Mouse (Mus musculus) limb, embryonic 15.5 days (tissue): ENCODE data around the gene Inafm2. TPM values are rescaled to one million over a fixed set of nuclear protein-coding genes. Genes with fewer than 3 reads are reported as not detected.
A peak's percentile ranks its signal among the peaks of the same experiment; 100 is the strongest.

Experiments used
- ATAC-seq: fragments of 200-750 bp; cut with Nextera tagmentation; 2 replicates; pipeline ENCODE4 v1.8.0; 2017; ENCODE audit warnings: low read depth, moderate TSS enrichment; ENCODE audit not compliant: insufficient number of reproducible peaks, low FRiP score, low TSS enrichment
- H3K27ac ChIP-seq: fragments of 300-500 bp; sonication (generic); 2 replicates; pipeline ENCODE4 v1.5.1; 2015; ENCODE audit warnings: moderate library complexity, mild to moderate bottlenecking, inconsistent platforms
- H3K27me3 ChIP-seq: fragments of 300-500 bp; sonication (generic); 2 replicates; pipeline ENCODE4 v1.6.1; 2015; ENCODE audit warnings: inconsistent platforms
- H3K36me3 ChIP-seq: fragments of 300-500 bp; sonication (generic); 2 replicates; pipeline ENCODE4 v1.6.1; 2015; ENCODE audit warnings: inconsistent platforms
- H3K4me1 ChIP-seq: fragments of 300-500 bp; sonication (generic); 2 replicates; pipeline ENCODE4 v1.6.1; 2015; ENCODE audit warnings: inconsistent platforms
- H3K4me2 ChIP-seq: fragments of 300-500 bp; sonication (generic); 2 replicates; pipeline ENCODE4 v1.6.1; 2015; ENCODE audit warnings: mild to moderate bottlenecking, inconsistent platforms
- H3K4me3 ChIP-seq: fragments of 300-500 bp; sonication (generic); 2 replicates; pipeline ENCODE4 v1.5.1; 2015; ENCODE audit warnings: mild to moderate bottlenecking, inconsistent platforms
- H3K9ac ChIP-seq: fragments of 300-500 bp; sonication (generic); 2 replicates; pipeline ENCODE4 v1.6.1; 2015; ENCODE audit warnings: inconsistent platforms
- H3K9me3 ChIP-seq: fragments of 300-500 bp; sonication (generic); 2 replicates; pipeline ENCODE4 v1.6.1; 2016; ENCODE audit warnings: inconsistent platforms
- WGBS: fragments of 180-500 bp; shearing (Covaris S2); methylation state at CpG from one replicate; pipeline ENCODE4 v1.1.7; 2015; 5-methylcytosine and 5-hydroxymethylcytosine counted together
- polyA plus RNA-seq: library from polyadenylated mRNA; unstranded; fragments of >200 nt; fragmentation: Nextera tagmentation; extraction: Ambion mirVana; gene quantifications from 2 replicates; pipeline ENCODE4 v1.2.1, GENCODE M21; 2015

Inafm2 gene
- polyA plus RNA-seq, 1 experiment from 2014 or later = 19.8 TPM

DNA sequence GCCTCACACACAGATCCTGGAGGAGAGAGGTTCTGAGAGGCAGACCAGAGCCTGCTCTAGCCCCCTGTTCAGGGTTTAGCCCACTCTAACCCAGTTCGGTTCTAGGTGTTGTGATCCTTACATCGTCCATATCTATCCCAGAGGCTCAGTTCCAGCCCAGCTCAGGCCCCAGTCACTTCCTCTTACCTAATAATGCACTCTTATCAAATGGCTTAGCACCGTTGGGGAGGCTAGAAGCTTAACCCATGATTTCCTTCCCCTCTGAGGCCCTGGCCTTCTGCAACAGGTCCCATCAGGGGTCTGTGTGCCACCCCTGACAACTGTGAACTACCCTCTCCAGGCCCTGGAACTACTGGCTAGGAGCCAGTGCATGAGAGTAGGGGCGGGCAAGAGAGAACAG is 16.4 kb upstream of the Inafm2 start:
- H3K36me3 ChIP-seq = no peaks in the 10 kb centered on the region
- no peaks in the 10 kb centered on the region for H3K9me3 ChIP-seq
- no peak overlapping the region for H3K4me3 ChIP-seq
- peaks cover 36% of the 10 kb centered on the region for H3K4me1 ChIP-seq
- H3K27me3 ChIP-seq = peaks cover 26% of the 10 kb centered on the region
- 38% methylated on average over 4 of the region's 4 CpGs for WGBS
- ATAC-seq = 0 out of 2 replicates have a peak, but pooled peaks have one; percentile 30
- no peak overlapping the region for H3K4me2 ChIP-seq
- no peak overlapping the region for H3K9ac ChIP-seq
- no peak overlapping the region for H3K27ac ChIP-seq

DNA sequence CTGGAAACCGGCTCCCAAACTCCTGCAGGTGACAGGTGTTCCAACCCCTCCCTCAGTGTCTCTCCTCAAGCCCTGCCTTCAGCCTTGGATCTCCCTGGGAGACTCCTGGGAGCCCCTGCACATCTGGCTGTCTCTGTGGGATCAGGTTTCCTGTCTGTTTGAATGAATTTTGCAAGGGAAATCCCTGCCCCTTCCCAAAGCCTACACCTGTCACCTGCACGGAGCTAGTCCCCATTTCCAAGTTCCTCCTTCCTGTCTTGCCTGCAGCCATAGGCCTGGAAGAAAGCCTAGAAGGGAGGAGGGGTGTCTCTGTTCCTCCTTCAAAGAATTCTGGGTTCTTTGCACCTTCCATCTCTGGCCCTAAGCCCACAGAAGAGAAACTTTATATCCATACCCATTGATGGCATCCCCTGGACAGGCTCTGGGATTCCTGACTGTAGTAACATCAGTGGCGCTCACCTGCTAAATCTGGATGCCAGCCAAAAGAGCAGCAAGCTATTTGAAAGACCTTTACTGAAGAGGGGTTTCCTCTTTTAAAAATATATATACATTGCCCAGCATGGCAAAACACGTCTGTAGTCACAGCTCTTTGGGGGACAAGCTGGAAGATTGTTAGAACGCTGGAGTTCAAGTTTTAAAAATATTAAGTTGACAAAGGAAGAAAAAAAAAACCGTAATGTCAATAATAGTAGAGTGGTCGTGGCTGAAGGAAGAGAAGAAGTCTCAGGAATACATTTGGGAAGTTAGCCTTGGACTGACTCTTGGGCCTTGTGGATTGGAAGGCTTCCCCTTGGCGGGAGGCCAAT is 15.5 kb upstream of the Inafm2 start:
- peaks cover 36% of the 10 kb centered on the region for H3K4me1 ChIP-seq
- no peak overlapping the region for H3K4me2 ChIP-seq
- 19% methylated on average over 8 of the region's 8 CpGs for WGBS
- no peaks in the 10 kb centered on the region for H3K9me3 ChIP-seq
- peaks cover 20% of the 10 kb centered on the region for H3K27me3 ChIP-seq
- H3K36me3 ChIP-seq = no peaks in the 10 kb centered on the region
- ATAC-seq = no peak
- no peak overlapping the region for H3K9ac ChIP-seq
- H3K27ac ChIP-seq = no peak overlapping the region
- no peak overlapping the region for H3K4me3 ChIP-seq

DNA sequence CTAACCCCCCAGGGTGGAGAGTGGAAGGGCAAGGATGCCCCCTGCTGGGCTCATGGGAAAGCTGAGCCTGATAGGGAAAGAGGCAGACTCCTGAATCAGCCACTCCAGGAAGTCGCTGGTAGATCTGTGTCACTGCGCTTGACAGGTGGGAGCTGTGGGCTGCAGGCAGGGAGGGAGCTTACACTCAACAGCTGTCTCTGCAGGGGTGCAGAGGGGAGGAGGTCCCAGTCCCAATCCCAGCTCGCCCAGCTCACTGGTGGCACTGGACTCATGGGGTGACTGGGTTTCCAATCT is 15.0 kb upstream of the Inafm2 start:
- H3K4me2 ChIP-seq = no peak overlapping the region
- H3K9me3 ChIP-seq = no peaks in the 10 kb centered on the region
- no peak overlapping the region for H3K4me3 ChIP-seq
- no peaks in the 10 kb centered on the region for H3K36me3 ChIP-seq
- ATAC-seq = no peak
- H3K9ac ChIP-seq = no peak overlapping the region
- H3K27me3 ChIP-seq = peaks cover 21% of the 10 kb centered on the region
- WGBS = 2% methylated on average over 3 of the region's 3 CpGs
- H3K4me1 ChIP-seq = peaks cover 36% of the 10 kb centered on the region
- H3K27ac ChIP-seq = no peak overlapping the region

DNA sequence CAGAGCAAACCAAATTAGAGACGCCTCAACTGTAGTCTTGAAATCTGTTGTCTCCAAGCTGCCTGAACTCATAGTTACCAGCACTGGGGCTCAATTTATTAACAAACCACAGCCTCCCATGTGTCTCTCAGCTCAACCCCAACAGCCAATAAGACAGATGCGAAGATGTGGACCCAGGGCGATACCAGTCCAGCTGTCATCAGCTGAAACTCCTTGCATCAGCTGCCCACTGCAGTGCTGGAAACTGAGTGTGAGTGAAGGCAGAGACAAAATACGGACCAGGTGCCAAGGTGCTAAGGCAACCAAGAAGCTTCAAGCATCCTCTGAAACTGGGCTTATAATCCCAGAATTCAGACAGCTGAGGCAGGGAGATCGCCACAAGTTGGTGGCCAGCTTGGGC is 13.6 kb upstream of the Inafm2 start:
- Histone ChIP-seq H3K9me3 (no peaks in the 10 kb centered on the region), H3K27ac (no peak overlapping the region), H3K9ac (no peak overlapping the region), H3K27me3 (peaks cover 27% of the 10 kb centered on the region), H3K4me1 (peaks cover 36% of the 10 kb centered on the region), H3K4me3 (no peak overlapping the region), H3K4me2 (no peak overlapping the region), H3K36me3 (no peaks in the 10 kb centered on the region)
- no peak for ATAC-seq
- WGBS = 71% methylated on average over 5 of the region's 5 CpGs

DNA sequence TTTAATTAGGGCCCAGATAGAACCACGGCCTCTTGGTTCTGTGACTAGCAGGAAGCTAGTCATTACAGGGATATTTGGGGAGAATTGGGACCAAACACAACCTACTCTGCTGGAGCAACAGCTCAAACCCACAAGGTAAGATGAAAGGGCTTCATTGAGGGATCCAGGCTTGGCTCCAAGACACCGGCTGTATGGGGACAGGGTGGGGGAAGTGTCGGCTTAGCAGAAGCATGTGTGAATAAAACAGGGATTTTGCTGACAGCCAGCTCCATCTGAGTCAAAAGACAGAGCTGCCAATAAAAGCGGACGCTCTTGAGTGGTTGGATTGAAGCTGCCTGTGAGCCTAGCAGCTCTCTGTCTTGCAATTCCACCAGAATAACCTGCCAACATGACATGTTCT is 12.2 kb upstream of the Inafm2 start:
- Histone ChIP-seq H3K4me2 (no peak overlapping the region), H3K4me3 (no peak overlapping the region), H3K4me1 (peaks cover 30% of the 10 kb centered on the region), H3K36me3 (no peaks in the 10 kb centered on the region), H3K27me3 (peaks cover 20% of the 10 kb centered on the region), H3K9me3 (no peaks in the 10 kb centered on the region), H3K9ac (no peak overlapping the region), H3K27ac (no peak overlapping the region)
- no peak for ATAC-seq
- 31% methylated on average over 5 of the region's 5 CpGs for WGBS

DNA sequence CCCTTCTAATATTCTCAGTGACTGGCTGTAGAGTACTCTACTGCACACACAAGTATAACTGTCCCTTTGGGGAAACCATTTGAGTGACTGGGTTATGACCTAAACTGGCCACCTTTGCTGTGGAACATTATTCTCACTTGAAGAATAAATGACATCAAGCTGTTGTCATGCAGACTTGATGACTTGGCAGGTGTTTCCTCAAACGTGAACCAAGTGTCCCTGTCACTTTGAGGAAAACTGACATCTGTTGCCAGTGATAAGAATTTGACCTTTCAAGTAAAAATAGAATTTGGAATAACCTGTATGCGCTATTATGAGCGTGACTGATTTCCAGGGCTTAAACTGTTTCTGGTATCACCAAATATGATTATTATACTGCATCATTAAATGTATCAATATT is 5.2 kb upstream of the Inafm2 start:
- H3K27ac ChIP-seq = no peak overlapping the region
- WGBS = 65% methylated on average over 3 of the region's 3 CpGs
- no peak overlapping the region for H3K4me3 ChIP-seq
- no peaks in the 10 kb centered on the region for H3K9me3 ChIP-seq
- H3K4me2 ChIP-seq = no peak overlapping the region
- no peak overlapping the region for H3K9ac ChIP-seq
- H3K27me3 ChIP-seq = peaks cover 23% of the 10 kb centered on the region
- no peak for ATAC-seq
- H3K4me1 ChIP-seq = peaks cover 8% of the 10 kb centered on the region
- H3K36me3 ChIP-seq = no peaks in the 10 kb centered on the region

DNA sequence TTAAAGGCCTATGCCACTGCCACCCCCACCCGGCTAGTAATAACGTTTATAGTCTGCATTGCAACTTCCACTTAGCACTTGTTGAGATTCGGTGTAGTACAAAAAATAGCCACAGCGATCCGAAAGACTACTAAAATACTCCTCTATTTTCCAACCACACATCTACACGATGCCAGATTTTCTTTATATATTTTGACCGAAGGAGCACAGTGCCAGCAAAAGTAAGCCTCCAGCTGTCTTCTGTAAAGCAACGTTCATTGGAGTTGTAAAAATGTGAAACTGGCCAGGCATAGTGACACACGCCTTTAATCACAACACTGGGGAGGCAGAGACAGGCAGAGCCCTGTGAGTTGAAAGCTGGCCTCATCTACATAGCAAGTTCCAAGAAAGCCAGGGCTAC is 4.4 kb upstream of the Inafm2 start:
- 45% methylated on average over 9 of the region's 9 CpGs for WGBS
- Histone ChIP-seq H3K27me3 (peaks cover 16% of the 10 kb centered on the region), H3K27ac (no peak overlapping the region), H3K9me3 (no peaks in the 10 kb centered on the region), H3K4me1 (peaks cover 11% of the 10 kb centered on the region), H3K4me3 (no peak overlapping the region), H3K36me3 (no peaks in the 10 kb centered on the region), H3K4me2 (no peak overlapping the region), H3K9ac (no peak overlapping the region)
- ATAC-seq = no peak

DNA sequence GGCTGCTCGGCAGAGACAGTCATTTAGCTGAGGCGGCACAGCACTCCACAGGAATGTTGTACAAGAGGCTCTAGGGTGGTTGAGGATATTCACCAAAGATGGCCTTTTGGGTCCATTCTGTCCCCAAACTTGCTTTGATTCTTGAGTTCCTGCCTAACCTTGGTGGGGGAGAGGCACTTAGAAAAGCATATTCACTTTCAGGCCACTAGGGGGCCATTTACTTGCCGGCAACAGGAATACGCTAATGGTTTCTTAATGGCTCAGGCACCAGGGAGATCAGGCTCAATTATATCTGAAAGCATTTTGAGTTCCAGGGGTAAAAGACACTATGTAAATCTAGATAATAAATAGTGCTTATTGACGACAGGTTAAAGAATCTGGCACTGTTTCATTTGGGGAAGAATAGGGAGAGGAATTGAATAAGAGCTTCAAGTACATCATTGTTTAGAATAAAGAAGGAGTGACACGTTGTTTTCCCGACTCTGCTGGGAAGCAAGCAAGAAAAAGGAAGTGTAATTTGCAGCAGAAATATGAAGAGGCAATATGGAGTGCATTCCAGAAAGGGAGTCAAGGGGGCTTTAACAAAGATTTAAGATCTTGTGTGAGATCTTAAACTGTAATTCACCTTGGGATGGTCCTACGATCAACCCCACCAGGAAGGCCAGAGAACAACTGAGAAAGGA is 2.2 kb upstream of the Inafm2 start:
- no peak for ATAC-seq
- Histone ChIP-seq H3K9ac (no peak overlapping the region), H3K4me1 (peaks cover 30% of the 10 kb centered on the region), H3K27ac (no peak overlapping the region), H3K4me3 (no peak overlapping the region), H3K9me3 (no peaks in the 10 kb centered on the region), H3K27me3 (peaks cover 16% of the 10 kb centered on the region), H3K36me3 (no peaks in the 10 kb centered on the region), H3K4me2 (no peak overlapping the region)
- 27% methylated on average over 8 of the region's 8 CpGs for WGBS

DNA sequence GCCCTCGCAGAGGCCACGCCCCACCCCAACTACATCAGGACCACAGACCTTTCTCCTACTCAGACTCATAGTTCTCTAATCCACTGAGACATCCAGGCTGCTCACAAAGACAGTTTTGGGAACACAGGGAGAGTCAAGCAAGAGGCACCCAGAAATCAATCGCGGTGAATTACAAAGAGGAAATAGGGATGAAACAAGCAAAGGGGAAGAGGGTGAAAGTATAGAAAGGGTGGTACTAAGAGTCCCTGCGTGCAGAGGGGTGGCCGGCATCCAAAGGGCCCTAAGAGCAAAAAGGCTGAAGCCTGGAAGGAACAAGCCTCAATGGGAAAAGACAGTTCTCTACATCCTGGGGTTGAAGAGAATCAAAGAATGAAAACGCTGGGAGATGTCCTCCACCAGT is 937 bp upstream of the Inafm2 start:
- Histone ChIP-seq H3K9ac (no peak overlapping the region), H3K9me3 (no peaks in the 10 kb centered on the region), H3K4me3 (peak overlapping the region; percentile 91), H3K4me1 (peaks cover 39% of the 10 kb centered on the region), H3K27ac (no peak overlapping the region), H3K36me3 (no peaks in the 10 kb centered on the region), H3K27me3 (peaks cover 16% of the 10 kb centered on the region), H3K4me2 (peak overlapping the region; percentile 97; the same call in 1 of the 2 replicates)
- no peak for ATAC-seq
- WGBS = 9% methylated on average over 7 of the region's 7 CpGs

DNA sequence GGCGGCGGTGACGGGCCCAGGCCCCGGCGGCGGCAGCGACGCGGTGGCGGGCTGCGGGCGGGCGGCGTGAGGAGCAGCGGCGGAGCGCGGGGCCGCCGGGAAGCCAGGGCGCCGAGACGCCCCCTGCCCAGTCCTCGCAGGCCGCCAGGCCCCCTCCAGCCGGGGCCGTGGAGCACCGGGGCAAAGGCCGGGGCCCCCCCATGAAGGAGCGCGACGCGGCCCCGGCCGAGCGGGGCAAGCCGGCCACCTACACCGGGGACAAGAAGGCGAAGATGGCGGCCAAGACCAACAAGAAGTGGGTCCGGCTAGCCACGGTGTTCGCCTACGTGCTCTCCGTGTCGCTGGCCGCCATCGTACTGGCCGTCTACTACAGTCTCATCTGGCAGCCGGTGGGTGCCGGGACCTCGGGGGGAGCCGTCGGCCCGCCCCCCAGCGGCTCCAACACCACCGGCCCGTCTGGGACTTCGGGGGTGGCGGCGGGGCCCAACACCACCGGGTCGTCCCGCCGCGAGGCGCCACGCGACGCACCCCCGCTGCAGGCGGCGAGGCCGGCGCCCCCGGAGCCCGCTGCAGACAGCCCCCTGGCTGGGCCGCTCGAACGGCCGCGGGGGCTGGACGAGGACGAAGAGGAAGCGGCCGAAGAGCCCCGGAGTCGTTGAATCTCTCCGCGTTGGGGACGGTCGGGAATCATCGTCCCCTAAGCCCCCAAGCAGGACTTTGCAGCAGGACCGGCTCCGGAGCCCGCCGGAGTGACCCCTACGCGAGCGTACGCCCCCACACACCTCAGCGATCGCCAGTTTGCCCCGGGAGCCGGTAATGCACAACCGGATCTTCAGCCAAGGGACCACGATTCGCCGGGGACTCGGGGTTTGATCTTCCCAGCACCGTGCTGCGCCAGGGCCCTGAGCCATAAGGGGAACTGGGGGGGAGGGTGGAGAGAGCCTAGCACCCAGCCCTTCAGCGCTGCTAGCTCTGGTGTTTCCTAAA is 650 bp downstream of the Inafm2 start:
- Histone ChIP-seq H3K36me3 (no peaks in the 10 kb centered on the region), H3K27ac (peak overlapping the region; percentile 43; the same call in 1 of the 2 replicates), H3K4me3 (peak overlapping the region; percentile 91), H3K9ac (peak overlapping the region; percentile 79), H3K4me2 (peak overlapping the region; percentile 97), H3K9me3 (no peaks in the 10 kb centered on the region), H3K4me1 (peaks cover 48% of the 10 kb centered on the region), H3K27me3 (peaks cover 16% of the 10 kb centered on the region)
- ATAC-seq = 0 out of 2 replicates have a peak, but pooled peaks have one; percentile 11
- under 1% methylated on average over 95 of the region's 113 CpGs for WGBS

DNA sequence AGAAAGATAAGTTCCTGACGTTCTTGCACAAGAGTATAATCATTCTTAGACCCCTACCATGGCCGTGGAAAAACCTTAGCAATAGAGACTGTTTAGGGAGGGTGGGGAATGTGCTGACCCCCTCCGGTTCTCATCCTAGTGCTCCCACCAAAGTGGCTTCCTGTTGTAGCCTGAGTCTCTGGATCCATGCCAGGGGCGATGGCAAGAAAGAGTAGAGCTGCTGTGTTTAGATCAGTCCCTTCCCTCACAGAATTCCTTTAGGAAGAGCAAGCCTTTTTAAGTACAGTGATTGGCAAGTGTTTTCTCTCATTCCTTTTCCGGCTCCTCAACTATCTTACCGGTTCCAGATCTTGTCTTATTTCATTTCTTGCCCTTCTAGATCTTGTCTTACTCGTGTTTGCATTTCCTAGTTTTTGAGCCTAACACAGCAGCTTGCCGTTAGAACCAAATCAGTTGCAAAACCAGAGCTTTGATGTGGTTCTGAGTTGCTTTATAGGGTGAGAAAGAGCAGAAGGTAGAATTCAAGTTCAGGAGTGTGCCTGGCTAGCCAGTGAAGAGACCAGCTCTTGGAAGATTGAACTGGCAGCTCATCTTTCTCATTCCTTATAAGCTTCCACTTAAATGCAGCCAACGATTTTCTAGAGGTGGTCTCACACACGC is 1.9 kb downstream of the Inafm2 start:
- H3K4me2 ChIP-seq = peak overlapping the region; percentile 97
- no peaks in the 10 kb centered on the region for H3K9me3 ChIP-seq
- H3K27ac ChIP-seq = no peak overlapping the region
- H3K4me1 ChIP-seq = peaks cover 56% of the 10 kb centered on the region
- H3K9ac ChIP-seq = no peak overlapping the region
- H3K36me3 ChIP-seq = no peaks in the 10 kb centered on the region
- no peak for ATAC-seq
- peaks cover 13% of the 10 kb centered on the region; the same call in 1 of the 2 replicates for H3K27me3 ChIP-seq
- H3K4me3 ChIP-seq = peak overlapping the region; percentile 91
- 23% methylated on average over 10 of the region's 10 CpGs for WGBS
